Mouse (Mus musculus) lung, embryonic 14.5 days (tissue): Measurements from ENCODE around the gene Unc5a. TPM values are rescaled to one million over a fixed set of nuclear protein-coding genes. Genes with fewer than 3 reads are reported as not detected.

Experiments used
- ATAC-seq: fragments of 200-750 bp; cut with Nextera tagmentation; 2 replicates; pipeline ENCODE4 v1.8.0; 2017; ENCODE audit warnings: mild to moderate bottlenecking, moderate TSS enrichment, moderate library complexity; ENCODE audit not compliant: insufficient read depth
- DNase-seq: peaks from one replicate; pipeline ENCODE4 v3.0.0-alpha.2; 2015
- H3K27ac ChIP-seq: fragments of 300-500 bp; sonication (generic); 2 replicates; pipeline ENCODE4 v1.5.1; 2014; ENCODE audit warnings: low read depth, mild to moderate bottlenecking, moderate library complexity
- H3K27me3 ChIP-seq: fragments of 300-500 bp; sonication (generic); 2 replicates; pipeline ENCODE4 v1.6.1; 2014; ENCODE audit warnings: low read length, control low read depth; ENCODE audit not compliant: insufficient read depth
- H3K36me3 ChIP-seq: fragments of 300-500 bp; sonication (generic); 2 replicates; pipeline ENCODE4 v1.6.1; 2014; ENCODE audit warnings: control low read depth; ENCODE audit not compliant: insufficient read depth
- H3K4me1 ChIP-seq: fragments of 300-500 bp; sonication (generic); 2 replicates; pipeline ENCODE4 v1.6.1; 2014; ENCODE audit warnings: antibody characterized with exemption, control low read depth; ENCODE audit not compliant: insufficient read depth
- H3K4me2 ChIP-seq: fragments of 300-500 bp; sonication (generic); 2 replicates; pipeline ENCODE4 v1.6.1; 2014; ENCODE audit warnings: mild to moderate bottlenecking
- H3K4me3 ChIP-seq: fragments of 300-500 bp; sonication (generic); 2 replicates; pipeline ENCODE4 v1.5.1; 2014; ENCODE audit warnings: low read depth, low read length
- H3K9ac ChIP-seq: fragments of 300-500 bp; sonication (generic); 2 replicates; pipeline ENCODE4 v1.6.1; 2014
- H3K9me3 ChIP-seq: fragments of 300-500 bp; sonication (generic); 2 replicates; pipeline ENCODE4 v1.6.1; 2016; ENCODE audit warnings: low read depth, low read length, control low read depth
- CTCF ChIP-seq: IDR thresholded peaks from 2 replicates; pipeline ENCODE4 v1.5.1; 2016; ENCODE audit warnings: antibody characterized with exemption, low read depth
- WGBS: fragments of 180-500 bp; shearing (Covaris S2); extraction: QIAGEN DNeasy Blood & Tissue Kit; methylation state at CpG from one replicate; pipeline ENCODE4 v1.1.7; 2014; 5-methylcytosine and 5-hydroxymethylcytosine counted together
- polyA plus RNA-seq: library from polyadenylated mRNA; unstranded; fragments of >200 nt; fragmentation: Nextera tagmentation; extraction: Ambion mirVana; gene quantifications from 2 replicates; pipeline ENCODE4 v1.2.1, GENCODE M21; 2014

Gene Unc5a
- polyA plus RNA-seq, 1 experiment from 2014 or later: 7.5 TPM

- WGBS: 67% methylated on average over 11 of the region's 11 CpGs
- ATAC-seq (no peak), DNase-seq (no peak)
- Histone ChIP-seq H3K36me3 (no peaks in the 10 kb centered on the region), H3K9me3 (no peaks in the 10 kb centered on the region), H3K4me1 (no peaks in the 10 kb centered on the region), H3K27me3 (no peaks in the 10 kb centered on the region), H3K4me2 (no peak overlapping the region), H3K27ac (no peak overlapping the region), H3K9ac (no peak overlapping the region), H3K4me3 (no peak overlapping the region)
- no peak for TF ChIP-seq CTCF
These were observed 18.3 kb downstream of the Unc5a start for GRCm38 (mm10) chr13:54967501-54967900.

- ATAC-seq: no peak
- DNase-seq: no peak
- Histone ChIP-seq H3K27me3 (no peaks in the 10 kb centered on the region), H3K4me2 (no peak overlapping the region), H3K9ac (no peak overlapping the region), H3K36me3 (no peaks in the 10 kb centered on the region), H3K4me3 (no peak overlapping the region), H3K9me3 (no peaks in the 10 kb centered on the region), H3K27ac (no peak overlapping the region), H3K4me1 (no peaks in the 10 kb centered on the region)
- no peak for TF ChIP-seq CTCF
- 55% methylated on average over 5 of the region's 5 CpGs for WGBS
These were observed 19.4 kb downstream of the Unc5a start for GRCm38 (mm10) chr13:54968636-54969035.

DNA sequence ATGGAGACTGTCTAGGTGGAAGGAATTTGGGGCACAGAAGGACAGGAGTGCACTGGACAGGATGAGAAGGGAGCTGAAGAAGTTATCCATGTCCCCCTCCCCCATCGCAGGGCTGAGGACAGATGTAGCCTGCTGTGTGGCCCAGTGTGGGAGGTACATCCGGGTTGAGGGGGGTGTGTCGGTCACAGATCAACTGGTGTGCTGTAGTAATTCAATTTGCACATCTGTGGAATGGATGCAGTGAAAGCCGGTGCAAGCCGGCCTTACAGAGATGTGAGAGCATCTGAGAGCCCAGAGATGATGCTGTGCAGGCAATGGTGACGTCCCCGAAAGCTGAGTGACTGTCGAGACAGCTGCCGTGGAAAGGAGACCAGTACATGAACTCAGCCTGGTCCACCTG, 20.3 kb downstream of the Unc5a start:
- 38% methylated on average over 9 of the region's 9 CpGs for WGBS
- Histone ChIP-seq H3K36me3 (no peaks in the 10 kb centered on the region), H3K9ac (no peak overlapping the region), H3K4me2 (no peak overlapping the region), H3K4me1 (no peaks in the 10 kb centered on the region), H3K9me3 (no peaks in the 10 kb centered on the region), H3K4me3 (no peak overlapping the region), H3K27ac (no peak overlapping the region), H3K27me3 (no peaks in the 10 kb centered on the region)
- ATAC-seq (no peak), DNase-seq (no peak)
- TF ChIP-seq CTCF: no peak

- Histone ChIP-seq H3K4me2 (no peak overlapping the region), H3K36me3 (no peaks in the 10 kb centered on the region), H3K4me1 (no peaks in the 10 kb centered on the region), H3K9ac (no peak overlapping the region), H3K27ac (no peak overlapping the region), H3K9me3 (no peaks in the 10 kb centered on the region), H3K4me3 (no peak overlapping the region), H3K27me3 (no peaks in the 10 kb centered on the region)
- ATAC-seq (no peak; the same call in 1 of the 2 replicates), DNase-seq (peak; percentile 82)
- no peak for TF ChIP-seq CTCF
- 31% methylated on average over 14 of the region's 14 CpGs for WGBS
These were observed 21.5 kb downstream of the Unc5a start for GRCm38 (mm10) chr13:54970521-54971247.

DNA sequence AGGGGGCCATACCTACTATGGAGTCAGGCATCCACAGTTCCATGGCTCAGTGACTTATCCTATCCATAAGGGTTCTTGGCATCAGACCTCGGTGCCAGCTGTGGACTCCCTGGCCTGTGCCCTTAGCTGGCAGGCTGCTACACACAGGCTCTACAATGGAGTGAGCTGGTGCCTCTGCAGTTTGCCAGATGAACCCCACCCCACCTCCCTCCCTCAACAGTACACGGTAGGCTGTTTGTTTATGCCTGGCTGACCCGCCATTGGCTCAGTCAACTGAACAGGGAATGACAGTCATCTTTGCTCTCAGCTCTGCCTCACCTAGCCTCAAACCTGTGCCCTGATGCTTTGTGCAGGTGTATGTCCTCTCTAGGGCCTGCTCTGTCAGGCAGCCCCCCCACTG, 26.3 kb downstream of the Unc5a start:
- ATAC-seq (no peak), DNase-seq (no peak)
- no peaks in the 10 kb centered on the region for H3K36me3 ChIP-seq
- no peaks in the 10 kb centered on the region for H3K27me3 ChIP-seq
- no peak overlapping the region for H3K27ac ChIP-seq
- no peak overlapping the region for H3K4me2 ChIP-seq
- H3K4me1 ChIP-seq: no peaks in the 10 kb centered on the region
- WGBS: 51% methylated on average over 3 of the region's 3 CpGs
- H3K4me3 ChIP-seq: no peak overlapping the region
- TF ChIP-seq CTCF: no peak
- no peaks in the 10 kb centered on the region for H3K9me3 ChIP-seq
- no peak overlapping the region for H3K9ac ChIP-seq

GRCm38 (mm10) chr13:54978804-54979203, 29.6 kb downstream of the Unc5a start:
- no peak for ATAC-seq
- no peak overlapping the region for H3K4me3 ChIP-seq
- no peak overlapping the region for H3K4me2 ChIP-seq
- no peak overlapping the region for H3K27ac ChIP-seq
- H3K27me3 ChIP-seq: no peaks in the 10 kb centered on the region
- no peak overlapping the region for H3K9ac ChIP-seq
- no peaks in the 10 kb centered on the region for H3K36me3 ChIP-seq
- WGBS: 45% methylated on average over 8 of the region's 8 CpGs
- H3K9me3 ChIP-seq: no peaks in the 10 kb centered on the region
- no peak for TF ChIP-seq CTCF
- H3K4me1 ChIP-seq: no peaks in the 10 kb centered on the region
- no peak for DNase-seq

DNA sequence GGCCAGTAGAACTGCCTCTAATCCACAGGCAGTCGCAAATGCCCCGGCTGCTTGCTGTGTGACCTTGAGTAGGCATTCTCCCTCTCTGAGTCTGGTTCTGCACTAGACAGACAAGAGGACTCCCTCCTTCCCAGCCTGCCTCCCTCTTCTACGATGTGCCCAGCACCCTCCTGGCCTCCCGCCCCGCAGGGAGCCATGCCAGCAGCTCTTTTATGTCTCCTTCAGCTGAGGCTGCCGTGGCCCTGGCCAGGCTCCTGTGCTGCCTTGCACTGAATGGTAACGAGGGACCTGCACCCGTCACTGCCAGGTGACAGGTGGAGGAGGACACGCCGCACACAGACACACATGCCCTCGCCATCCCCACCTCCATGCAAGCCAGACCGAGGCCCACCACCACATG, 31.7 kb downstream of the Unc5a start:
- no peaks in the 10 kb centered on the region for H3K4me1 ChIP-seq
- H3K36me3 ChIP-seq: no peaks in the 10 kb centered on the region
- H3K4me3 ChIP-seq: no peak overlapping the region
- no peak overlapping the region for H3K27ac ChIP-seq
- no peak overlapping the region for H3K9ac ChIP-seq
- no peaks in the 10 kb centered on the region for H3K9me3 ChIP-seq
- no peak for DNase-seq
- no peak for ATAC-seq
- no peaks in the 10 kb centered on the region for H3K27me3 ChIP-seq
- 64% methylated on average over 12 of the region's 12 CpGs for WGBS
- TF ChIP-seq CTCF: no peak
- H3K4me2 ChIP-seq: no peak overlapping the region
